Mouse (Mus musculus) olfactory bulb, adult 2 months (tissue): ENCODE measurements around the gene Ercc5.

Source experiments
- CTCF ChIP-seq: fragments of 200-500 bp; IDR thresholded peaks from 2 replicates; pipeline ENCODE4 v1.5.1; 2012; ENCODE audit warnings: low read depth, mild to moderate bottlenecking, low read length, moderate library complexity; ENCODE audit not compliant: insufficient read depth
- POLR2A ChIP-seq: fragments of 200-500 bp; IDR thresholded peaks from 2 replicates; pipeline ENCODE4 v1.6.1; 2012; ENCODE audit warnings: mild to moderate bottlenecking, low read depth, low read length, moderate library complexity; ENCODE audit not compliant: insufficient read depth

DNA sequence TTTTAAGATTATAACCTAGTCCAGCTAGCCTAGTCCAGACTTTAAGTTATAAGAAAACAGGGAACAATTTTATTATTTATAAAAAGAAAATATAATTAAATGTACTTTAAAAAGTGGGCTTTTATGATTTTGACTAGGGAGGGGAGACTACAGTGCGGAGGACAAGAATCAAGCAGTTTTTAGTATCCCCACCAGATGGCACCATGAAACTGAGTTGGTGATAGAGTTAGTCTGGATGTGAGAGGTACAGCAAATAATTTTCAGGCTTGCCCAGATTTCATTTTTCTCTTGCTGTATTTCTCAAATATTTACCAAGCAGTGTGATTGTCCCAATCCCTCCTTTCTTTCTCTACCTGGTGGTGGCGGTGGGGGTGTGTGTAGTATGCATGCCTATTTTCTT lies 81.5 kb downstream of the Ercc5 start:
- TF ChIP-seq POLR2A: no peak
- no peak for TF ChIP-seq CTCF
